Mouse (Mus musculus): ENCODE data around the gene Sema6c.
"Not testable (repeated sequence)": the region's sequence is repeated elsewhere in the genome, so short reads cannot be mapped to it uniquely, and the experiment has no call there.

Gene Sema6c

GRCm38 (mm10) chr3:95194721-95195135 is 34.5 kb downstream of the Sema6c start:
- no peak for DNase-seq

DNA sequence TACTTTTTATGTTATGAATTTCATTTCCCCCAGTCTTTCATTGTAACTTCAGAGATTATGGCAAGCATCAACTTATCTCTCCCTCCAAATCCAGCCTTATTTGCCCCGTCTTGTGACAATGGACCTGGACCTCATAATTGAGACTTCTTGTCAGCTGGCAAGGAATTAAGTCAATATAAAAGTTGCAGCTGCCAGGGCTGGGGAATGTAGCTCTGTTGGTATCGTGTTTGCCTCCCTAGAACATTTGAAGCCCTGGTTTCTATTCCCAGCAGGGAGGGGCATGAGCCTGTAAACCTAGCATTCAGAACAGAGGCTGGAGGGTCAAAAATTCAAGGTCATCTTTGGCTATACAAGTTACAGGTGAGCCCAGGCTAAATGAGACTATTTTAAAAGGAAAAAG is 35.5 kb downstream of the Sema6c start:
- DNase-seq, result no peak

GRCm38 (mm10) chr3:95199101-95199500 is 38.8 kb downstream of the Sema6c start:
- DNase-seq, result no peak

DNA sequence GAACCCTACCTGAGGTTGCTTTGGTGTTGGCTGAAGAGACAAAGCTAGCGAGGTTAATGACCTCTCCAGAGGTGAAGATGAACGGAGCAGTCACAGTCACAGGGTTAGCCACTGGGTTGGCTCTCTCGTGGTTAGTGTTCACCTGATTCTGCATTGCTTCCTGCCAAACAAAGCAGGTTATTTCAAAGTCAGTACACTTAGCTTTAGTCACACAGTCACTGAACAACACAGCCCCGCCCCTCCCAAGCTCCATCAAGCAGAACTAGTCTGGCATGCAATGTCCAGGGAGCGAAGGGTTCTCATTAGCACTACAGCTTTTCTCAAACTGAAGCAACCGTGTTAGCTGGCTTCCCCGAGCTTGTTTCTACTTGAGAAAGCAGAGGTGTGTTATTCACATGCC is 39.9 kb downstream of the Sema6c start:
- no peak for DNase-seq

GRCm38 (mm10) chr3:95200562-95200961 is 40.3 kb downstream of the Sema6c start:
- no peak for DNase-seq

DNA sequence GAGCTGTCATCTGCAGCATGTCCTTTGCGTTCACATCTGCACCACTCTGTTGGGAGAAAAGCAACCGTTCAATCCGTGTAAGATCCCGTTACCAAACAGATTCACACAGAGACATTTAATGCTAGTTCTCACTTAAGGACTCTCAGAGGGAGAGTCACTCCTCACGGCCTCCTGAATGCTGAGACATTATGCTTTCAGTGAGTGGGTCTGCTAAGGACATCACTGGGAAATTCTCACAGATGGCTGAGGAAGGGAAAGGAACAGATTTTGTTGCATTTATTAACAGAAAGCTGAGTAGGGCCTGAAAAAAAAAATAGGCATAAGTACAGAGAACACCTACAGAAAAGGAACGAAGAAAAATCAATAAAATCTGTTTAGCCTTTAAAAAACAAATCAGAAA is 43.6 kb downstream of the Sema6c start:
- peak; percentile 52 for DNase-seq

DNA sequence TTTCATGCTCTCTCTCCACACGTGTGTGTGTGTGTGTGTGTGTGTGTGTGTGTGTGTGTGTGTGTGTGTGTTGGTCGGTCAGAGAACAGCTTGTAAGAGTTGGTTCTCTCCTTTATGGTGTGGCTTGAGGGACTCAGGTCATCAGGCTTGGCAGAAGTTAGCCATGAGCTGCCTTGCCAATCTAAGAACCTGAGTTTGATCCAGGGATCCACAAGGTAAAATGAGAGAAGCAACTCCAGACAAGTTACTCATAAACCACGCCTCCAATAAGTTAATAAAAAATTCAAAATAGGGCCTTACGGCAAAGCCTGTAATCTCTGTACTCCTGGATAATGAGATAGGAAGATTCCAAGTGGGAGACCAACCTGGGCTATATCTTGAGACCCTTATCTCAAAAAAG is 48.0 kb downstream of the Sema6c start:
- DNase-seq, result no peak

DNA sequence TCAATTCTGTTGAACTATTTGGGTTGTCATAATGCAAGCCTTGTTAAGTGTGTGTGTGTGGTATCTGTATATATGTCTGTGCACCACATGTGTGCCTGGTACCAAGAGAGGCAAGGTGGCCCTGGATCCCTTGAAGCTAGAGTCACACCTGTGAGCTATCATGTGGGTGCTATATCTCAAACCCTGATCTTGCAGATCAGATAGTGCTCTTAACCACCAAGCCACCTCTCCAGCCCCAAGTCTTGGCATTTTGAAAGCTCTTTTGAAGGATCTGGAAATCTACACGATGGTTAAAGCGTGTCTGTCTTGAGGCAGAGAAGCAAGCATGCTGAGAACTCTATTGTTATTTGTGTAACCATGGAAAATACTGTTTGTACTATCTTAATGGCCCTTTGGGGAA is 50.3 kb downstream of the Sema6c start:
- no peak for DNase-seq

- not testable (repeated sequence) for DNase-seq
These were observed 52.8 kb downstream of the Sema6c start for GRCm38 (mm10) chr3:95212889-95213608.

- no peak for DNase-seq
These were observed 53.3 kb downstream of the Sema6c start for GRCm38 (mm10) chr3:95213609-95213975.

- DNase-seq, result no peak
These were observed 56.5 kb downstream of the Sema6c start for GRCm38 (mm10) chr3:95216655-95217254.

- peak; percentile 90 for DNase-seq
These were observed 57.2 kb downstream of the Sema6c start, which contains the start of gene Gabpb2 for GRCm38 (mm10) chr3:95217255-95218134. Gabpb2 (minus strand) TSS chr3:95217916.

DNA sequence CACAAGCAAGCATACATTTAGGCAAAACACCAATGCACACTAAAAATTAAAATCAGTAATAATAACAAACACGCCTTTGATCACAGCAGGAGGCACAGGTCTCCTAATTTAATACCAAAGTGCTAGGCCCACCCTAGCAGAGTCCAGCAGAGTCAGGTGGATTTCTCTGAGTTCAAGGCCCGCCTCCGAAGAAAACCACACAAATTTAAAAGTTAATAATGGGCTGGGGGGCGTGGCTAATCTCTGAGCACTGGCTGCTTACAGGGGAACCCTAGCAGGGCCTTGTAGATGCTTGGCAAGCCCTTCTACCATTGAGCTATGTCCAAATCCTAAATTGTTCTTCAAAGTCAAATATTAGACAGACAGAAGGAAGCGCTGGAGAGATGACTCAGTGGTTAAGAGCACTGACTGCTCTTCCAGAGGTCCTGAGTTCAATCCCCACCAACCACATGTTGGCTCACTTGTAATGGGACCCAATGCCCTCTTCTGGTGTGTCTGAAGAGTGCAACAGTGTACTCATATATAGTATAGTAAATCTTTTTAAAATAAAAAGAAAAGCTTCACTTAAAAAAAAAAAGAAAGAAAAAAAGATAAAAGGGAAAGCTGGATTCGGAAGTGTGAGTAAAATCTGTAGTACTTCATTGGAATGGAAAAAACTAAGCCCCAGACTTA is 58.3 kb downstream of the Sema6c start:
- no peak for DNase-seq

- DNase-seq, result no peak
These were observed 62.8 kb downstream of the Sema6c start for GRCm38 (mm10) chr3:95223041-95223440.
